Mouse (Mus musculus): ENCODE measurements around the gene Pld6. TPM values are rescaled to one million over a fixed set of nuclear protein-coding genes. Genes with fewer than 3 reads are reported as not detected.

The Pld6 gene
- 2.4 and 3.1 TPM in 2 replicates for polyA plus RNA-seq (2016; fragmentation: Nextera tagmentation; extraction: Ambion mirVana)

- peak; percentile 81 for ATAC-seq
- H3K9ac ChIP-seq = peak within 1 kb of the TSS; percentile 55
- no peaks in the 10 kb centered on the region for H3K9me3 ChIP-seq (replicated peaks)
- H3K27ac ChIP-seq = 0 out of 2 replicates have a peak within 1 kb of the TSS, but pooled peaks have one; percentile 7
- H3K4me2 ChIP-seq = peak within 1 kb of the TSS; percentile 92
- H3K4me1 ChIP-seq = peaks cover 17% of the 10 kb centered on the region
- peak within 1 kb of the TSS; percentile 58 for H3K4me3 ChIP-seq
- H3K27me3 ChIP-seq (replicated peaks) = peaks cover 22% of the 10 kb centered on the region
- WGBS (ENCODE audit: insufficient replicate concordance) = 1% methylated on average over 51 of the region's 51 CpGs
- peaks cover 14% of the 10 kb centered on the region for H3K36me3 ChIP-seq
Observed at GRCm38 (mm10) chr11:59787199-59787781, at the start of gene Pld6. Gene Pld6 (minus strand): TSS chr11:59787645.

- H3K4me1 ChIP-seq = no peaks in the 10 kb centered on the region
- H3K9me3 ChIP-seq (replicated peaks) = no peaks in the 10 kb centered on the region
- no peak overlapping the region for H3K27ac ChIP-seq
- no peak overlapping the region for H3K4me2 ChIP-seq
- H3K9ac ChIP-seq = no peak overlapping the region
- 81% methylated on average over 3 of the region's 3 CpGs for WGBS (ENCODE audit: insufficient replicate concordance)
- H3K4me3 ChIP-seq = no peak overlapping the region
- no peak for ATAC-seq
- peaks cover 99% of the 10 kb centered on the region for H3K36me3 ChIP-seq
- H3K27me3 ChIP-seq (replicated peaks) = no peaks in the 10 kb centered on the region
Observed at GRCm38 (mm10) chr11:59821625-59822024, 34.2 kb upstream of the Pld6 start.

- Histone ChIP-seq H3K27me3 (replicated peaks) (no peaks in the 10 kb centered on the region), H3K4me2 (no peak overlapping the region), H3K4me1 (no peaks in the 10 kb centered on the region), H3K9me3 (replicated peaks) (no peaks in the 10 kb centered on the region), H3K36me3 (peaks cover 72% of the 10 kb centered on the region), H3K27ac (no peak overlapping the region), H3K9ac (no peak overlapping the region), H3K4me3 (no peak overlapping the region)
- WGBS (ENCODE audit: insufficient replicate concordance) = 92% methylated on average over 3 of the region's 3 CpGs
- ATAC-seq = no peak
Observed at GRCm38 (mm10) chr11:59817916-59818315, 30.5 kb upstream of the Pld6 start.

- no peaks in the 10 kb centered on the region for H3K27me3 ChIP-seq (replicated peaks)
- no peak overlapping the region for H3K4me3 ChIP-seq
- no peak overlapping the region for H3K27ac ChIP-seq
- ATAC-seq = no peak
- peaks cover 49% of the 10 kb centered on the region for H3K36me3 ChIP-seq
- peaks cover 11% of the 10 kb centered on the region for H3K4me1 ChIP-seq
- no peak overlapping the region for H3K9ac ChIP-seq
- H3K4me2 ChIP-seq = no peak overlapping the region
- WGBS (ENCODE audit: insufficient replicate concordance) = 81% methylated on average over 6 of the region's 6 CpGs
- no peaks in the 10 kb centered on the region for H3K9me3 ChIP-seq (replicated peaks)
Observed at GRCm38 (mm10) chr11:59815482-59816065, 28.1 kb upstream of the Pld6 start.

- H3K4me2 ChIP-seq = no peak overlapping the region
- H3K27ac ChIP-seq = no peak overlapping the region
- H3K9ac ChIP-seq = no peak overlapping the region
- peaks cover 43% of the 10 kb centered on the region for H3K36me3 ChIP-seq
- no peaks in the 10 kb centered on the region for H3K9me3 ChIP-seq (replicated peaks)
- H3K27me3 ChIP-seq (replicated peaks) = no peaks in the 10 kb centered on the region
- H3K4me1 ChIP-seq = peaks cover 14% of the 10 kb centered on the region
- no peak overlapping the region for H3K4me3 ChIP-seq
- WGBS (ENCODE audit: insufficient replicate concordance) = 80% methylated on average over 6 of the region's 6 CpGs
- no peak for ATAC-seq
Observed at GRCm38 (mm10) chr11:59814936-59815335, 27.5 kb upstream of the Pld6 start.

- no peak overlapping the region for H3K9ac ChIP-seq
- no peak overlapping the region for H3K4me2 ChIP-seq
- no peak overlapping the region for H3K4me3 ChIP-seq
- WGBS (ENCODE audit: insufficient replicate concordance) = 90% methylated on average over 1 of the region's 1 CpGs
- no peaks in the 10 kb centered on the region for H3K27me3 ChIP-seq (replicated peaks)
- H3K27ac ChIP-seq = no peak overlapping the region
- no peak for ATAC-seq
- peaks cover 15% of the 10 kb centered on the region for H3K4me1 ChIP-seq
- H3K36me3 ChIP-seq = peaks cover 37% of the 10 kb centered on the region
- no peaks in the 10 kb centered on the region for H3K9me3 ChIP-seq (replicated peaks)
Observed at GRCm38 (mm10) chr11:59814311-59814710, 26.9 kb upstream of the Pld6 start.

- WGBS (ENCODE audit: insufficient replicate concordance) = 72% methylated on average over 3 of the region's 3 CpGs
- no peak overlapping the region for H3K27ac ChIP-seq
- peaks cover 27% of the 10 kb centered on the region for H3K36me3 ChIP-seq
- no peak overlapping the region for H3K9ac ChIP-seq
- ATAC-seq = no peak
- no peak overlapping the region for H3K4me3 ChIP-seq
- peaks cover 25% of the 10 kb centered on the region for H3K4me1 ChIP-seq
- H3K27me3 ChIP-seq (replicated peaks) = no peaks in the 10 kb centered on the region
- no peak overlapping the region for H3K4me2 ChIP-seq
- no peaks in the 10 kb centered on the region for H3K9me3 ChIP-seq (replicated peaks)
Observed at GRCm38 (mm10) chr11:59813276-59813675, 25.8 kb upstream of the Pld6 start.

- Histone ChIP-seq H3K27me3 (replicated peaks) (no peaks in the 10 kb centered on the region), H3K9me3 (replicated peaks) (no peaks in the 10 kb centered on the region), H3K36me3 (peaks cover 26% of the 10 kb centered on the region), H3K9ac (peak overlapping the region; percentile 86; the same call in 1 of the 2 replicates), H3K4me3 (peak overlapping the region; percentile 87), H3K27ac (peak overlapping the region; percentile 94), H3K4me2 (peak overlapping the region; percentile 95), H3K4me1 (peaks cover 35% of the 10 kb centered on the region)
- no peak for ATAC-seq
- 61% methylated on average over 4 of the region's 4 CpGs for WGBS (ENCODE audit: insufficient replicate concordance)
Observed at GRCm38 (mm10) chr11:59811211-59811610, 23.8 kb upstream of the Pld6 start.

- no peak for ATAC-seq
- no peaks in the 10 kb centered on the region for H3K9me3 ChIP-seq (replicated peaks)
- peaks cover 26% of the 10 kb centered on the region for H3K36me3 ChIP-seq
- no peaks in the 10 kb centered on the region for H3K27me3 ChIP-seq (replicated peaks)
- H3K4me3 ChIP-seq = peak overlapping the region; percentile 87
- peak overlapping the region; percentile 94 for H3K27ac ChIP-seq
- peak overlapping the region; percentile 86 for H3K9ac ChIP-seq
- peak overlapping the region; percentile 95 for H3K4me2 ChIP-seq
- WGBS (ENCODE audit: insufficient replicate concordance) = 32% methylated on average over 14 of the region's 14 CpGs
- H3K4me1 ChIP-seq = peaks cover 35% of the 10 kb centered on the region
Observed at GRCm38 (mm10) chr11:59810480-59811158, 23.2 kb upstream of the Pld6 start.

- Histone ChIP-seq H3K4me1 (peaks cover 35% of the 10 kb centered on the region), H3K36me3 (peaks cover 33% of the 10 kb centered on the region), H3K4me3 (peak within 1 kb of the TSS; percentile 87), H3K27ac (peak within 1 kb of the TSS; percentile 94), H3K9ac (peak within 1 kb of the TSS; percentile 86), H3K27me3 (replicated peaks) (no peaks in the 10 kb centered on the region), H3K9me3 (replicated peaks) (no peaks in the 10 kb centered on the region), H3K4me2 (peak within 1 kb of the TSS; percentile 95)
- ATAC-seq = peak; percentile 91
- under 1% methylated on average over 52 of the region's 52 CpGs for WGBS (ENCODE audit: insufficient replicate concordance)
Observed at GRCm38 (mm10) chr11:59809670-59810474, 22.4 kb upstream of the Pld6 start, which contains the start of gene Flcn. Gene Flcn (minus strand): TSS chr11:59810016.

GRCm38 (mm10) chr11:59809071-59809669 is 21.7 kb upstream of the Pld6 start:
- Histone ChIP-seq H3K9me3 (replicated peaks) (no peaks in the 10 kb centered on the region), H3K27me3 (replicated peaks) (no peaks in the 10 kb centered on the region), H3K36me3 (peaks cover 40% of the 10 kb centered on the region), H3K9ac (peak overlapping the region; percentile 86), H3K4me1 (peaks cover 35% of the 10 kb centered on the region), H3K4me3 (peak overlapping the region; percentile 87), H3K4me2 (peak overlapping the region; percentile 95), H3K27ac (peak overlapping the region; percentile 94)
- ATAC-seq = peak; percentile 57
- WGBS (ENCODE audit: insufficient replicate concordance) = under 1% methylated on average over 15 of the region's 15 CpGs
